8 mouse cellular contexts compared by ENCODE assay signal in the genomic region with DNA sequence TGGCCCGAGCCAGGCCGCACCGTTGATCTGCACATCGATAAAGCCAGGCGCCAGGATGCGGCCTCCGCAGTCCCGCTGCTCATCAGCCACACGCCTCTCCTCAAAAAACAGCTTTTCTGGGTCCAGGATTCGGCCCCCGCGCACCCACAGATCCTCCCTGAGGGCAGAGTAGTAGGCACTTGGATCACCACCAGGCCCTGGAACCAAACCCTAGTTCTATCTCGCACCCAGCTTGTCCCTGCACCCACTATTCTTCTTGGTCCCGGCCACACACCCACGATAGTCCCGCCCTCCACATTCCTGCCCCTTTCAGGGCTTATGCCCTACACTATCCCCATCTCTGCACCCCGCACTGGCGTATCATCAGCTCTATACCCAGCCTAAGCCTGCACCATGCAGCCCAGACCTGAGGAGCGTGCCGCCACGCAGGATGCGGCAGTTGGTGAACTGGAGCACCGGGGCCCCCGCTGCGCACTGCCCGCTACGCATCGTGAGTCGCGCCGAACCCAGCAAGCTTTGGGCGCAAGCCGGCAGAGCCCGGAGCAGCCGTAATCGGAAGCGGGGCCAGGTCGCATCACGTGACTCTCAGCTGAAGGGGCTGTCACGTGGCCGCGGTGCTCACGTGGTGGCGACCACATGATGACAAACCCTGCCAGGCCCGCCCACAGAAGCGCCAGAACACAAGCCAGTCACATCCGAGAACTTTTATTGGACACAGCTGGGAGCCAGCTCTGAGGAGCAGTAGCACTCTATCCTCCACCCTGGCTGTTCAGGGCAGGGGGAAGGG. TPM values are rescaled to one million over a fixed set of nuclear protein-coding genes. Genes with fewer than 3 reads are reported as not detected.
DNase-seq lines count a peak whose midpoint lies in the region; ATAC-seq lines count a peak whose summit lies in the region.

Amdhd2 (minus strand) TSS at position 591 of the 787 bp plus-strand sequence.

- 1% methylated on average over 47 of the region's 47 CpGs for WGBS in hindbrain, embryonic 12.5 days

- peak; percentile 100 for DNase-seq in NIH3T3 (ENCODE audit: low read depth)
- DNase-seq in cerebellum, postnatal 10 days: peak; percentile 98 to 99
- peak; percentile 95 to 98 for DNase-seq in frontal cortex, postnatal 10 days (ENCODE audit: low spot score in 2 of 2)
- peak; percentile 96 to 98 for DNase-seq in layer of hippocampus, postnatal 14 days (ENCODE audit: low spot score in 2 of 2)
- peak; percentile 97 for DNase-seq in lung, postnatal 14 days
- peak; percentile 91 for DNase-seq in retina, adult 2 months (ENCODE audit: low read depth, low spot score)
- peak; percentile 90 to 93 for DNase-seq in thymus, postnatal 36 days

- peaks cover 21% of the 10 kb centered on the region for H3K4me1 ChIP-seq in hindbrain, embryonic 12.5 days

- peak within 1 kb of the TSS; percentile 97 for H3K4me2 ChIP-seq in hindbrain, embryonic 12.5 days (replicated peaks)

- peak; percentile 93 for ATAC-seq in hindbrain, embryonic 12.5 days (ENCODE audit: low FRiP score)

- no peaks in the 10 kb centered on the region for H3K9me3 ChIP-seq in hindbrain, embryonic 12.5 days (replicated peaks)

- peak within 1 kb of the TSS; percentile 84 for H3K9ac ChIP-seq in hindbrain, embryonic 12.5 days

- H3K36me3 ChIP-seq in hindbrain, embryonic 12.5 days: peaks cover 14% of the 10 kb centered on the region; the same call in 1 of the 2 replicates

- H3K27me3 ChIP-seq in hindbrain, embryonic 12.5 days: no peaks in the 10 kb centered on the region

- H3K4me3 ChIP-seq in hindbrain, embryonic 12.5 days: peak within 1 kb of the TSS; percentile 81

- peak within 1 kb of the TSS; percentile 87 for H3K27ac ChIP-seq in hindbrain, embryonic 12.5 days

RNA-seq across cellular contexts. Expression of gene Amdhd2, which starts in this region (rescaled TPM):
- polyA plus RNA-seq in hindbrain, embryonic 12.5 days (2016; fragmentation: Nextera tagmentation; extraction: Ambion mirVana): 35.6 and 41.2 TPM in 2 replicates
- total RNA-seq in layer of hippocampus, postnatal 14 days (2021): 10 to 100 TPM; 27.4 to 33.7 TPM

Comparison
In these comparisons a context has a peak if more than half of its experiments do, and no peak if none do; other contexts are left out.
1. Peak in every context shown above with its lines: DNase-seq, ATAC-seq, H3K4me3 ChIP-seq and H3K27ac ChIP-seq.